Mouse (Mus musculus) spleen, embryonic (tissue): ENCODE results near the gene Poldip3.

Experiments used
- CTCF ChIA-PET: fragments of 350-600 bp; sonication (Branson Sonifier 250); formaldehyde crosslinking; loops from one replicate; lab custom pipeline; 2022; lab: Charles Lee

Poldip3 gene

GRCm38 (mm10) chr15:83149196-83150072 lies at the start of gene Poldip3:
TSS of gene Poldip3 (minus strand) at chr15:83149384.
- CTCF ChIA-PET: no interaction called here

GRCm38 (mm10) chr15:83193413-83193812 lies 44.2 kb upstream of the Poldip3 start:
- CTCF ChIA-PET: no interaction called here

- CTCF ChIA-PET: no interaction called here
These were observed 33.2 kb upstream of the Poldip3 start for GRCm38 (mm10) chr15:83182351-83182750.

- CTCF ChIA-PET: no interaction called here
These were observed 32.7 kb upstream of the Poldip3 start for GRCm38 (mm10) chr15:83181800-83182330.

GRCm38 (mm10) chr15:83180004-83180403 lies 30.8 kb upstream of the Poldip3 start:
- CTCF ChIA-PET: no interaction called here

- CTCF ChIA-PET: no interaction called here
These were observed 27.5 kb upstream of the Poldip3 start for GRCm38 (mm10) chr15:83176653-83177052.

- CTCF ChIA-PET: no interaction called here
These were observed 25.0 kb upstream of the Poldip3 start for GRCm38 (mm10) chr15:83173914-83174884.

GRCm38 (mm10) chr15:83172492-83173429 lies 23.6 kb upstream of the Poldip3 start, which contains the start of gene Cyb5r3:
TSS of gene Cyb5r3 (minus strand) at chr15:83172592.
- CTCF ChIA-PET: no interaction called here

- CTCF ChIA-PET: no interaction called here
These were observed 22.7 kb upstream of the Poldip3 start for GRCm38 (mm10) chr15:83171712-83172481.

- CTCF ChIA-PET: no interaction called here
These were observed 21.9 kb upstream of the Poldip3 start for GRCm38 (mm10) chr15:83170956-83171659.

GRCm38 (mm10) chr15:83169772-83170722 lies 20.9 kb upstream of the Poldip3 start:
- CTCF ChIA-PET: interaction anchor here (0.6 kb wide), 2 partner anchors 35 to 201 kb away, joined by 3 to 4 read pairs; no protein-coding TSS in a partner anchor

- CTCF ChIA-PET: interaction anchor here (0.6 kb wide), 2 partner anchors 36 to 202 kb away, joined by 3 to 4 read pairs; no protein-coding TSS in a partner anchor
These were observed 19.9 kb upstream of the Poldip3 start for GRCm38 (mm10) chr15:83168875-83169771.

- CTCF ChIA-PET: no interaction called here
These were observed 19.1 kb upstream of the Poldip3 start for GRCm38 (mm10) chr15:83168311-83168710.

- CTCF ChIA-PET: no interaction called here
These were observed 18.4 kb upstream of the Poldip3 start for GRCm38 (mm10) chr15:83167550-83168065.

GRCm38 (mm10) chr15:83167126-83167525 lies 17.9 kb upstream of the Poldip3 start:
- CTCF ChIA-PET: no interaction called here

- CTCF ChIA-PET: no interaction called here
These were observed 17.5 kb upstream of the Poldip3 start for GRCm38 (mm10) chr15:83166642-83167041.
